Mouse (Mus musculus) stomach, postnatal 0 days (tissue): ENCODE measurements around the gene Dact2. TPM values are rescaled to one million over a fixed set of nuclear protein-coding genes. Genes with fewer than 3 reads are reported as not detected.

Experiments used
- ATAC-seq: fragments of 200-750 bp; cut with Nextera tagmentation; 2 replicates; pipeline ENCODE4 v1.8.0; 2017; ENCODE audit not compliant: low FRiP score, low TSS enrichment
- DNase-seq: peaks from one replicate; pipeline ENCODE4 v3.0.0-alpha.2; 2016; ENCODE audit warnings: low spot score
- H3K27ac ChIP-seq: fragments of 300-500 bp; sonication (generic); replicated peaks from 2 replicates; pipeline ENCODE4 v1.5.1; 2014; ENCODE audit warnings: mild to moderate bottlenecking, control low read depth
- H3K27me3 ChIP-seq: fragments of 300-500 bp; sonication (generic); 2 replicates; pipeline ENCODE4 v1.6.1; 2014; ENCODE audit warnings: low read length; ENCODE audit not compliant: control insufficient read depth, insufficient read depth
- H3K36me3 ChIP-seq: fragments of 300-500 bp; sonication (generic); 2 replicates; pipeline ENCODE4 v1.6.1; 2014; ENCODE audit warnings: low read length, mixed read lengths; ENCODE audit not compliant: control insufficient read depth, insufficient read depth
- H3K4me1 ChIP-seq: fragments of 300-500 bp; sonication (generic); replicated peaks from 2 replicates; pipeline ENCODE4 v1.6.1; 2014; ENCODE audit warnings: antibody characterized with exemption; ENCODE audit not compliant: control insufficient read depth, insufficient read depth
- H3K4me2 ChIP-seq: fragments of 300-500 bp; sonication (generic); replicated peaks from 2 replicates; pipeline ENCODE4 v1.6.1; 2014; ENCODE audit warnings: low read depth, mild to moderate bottlenecking, control low read depth, moderate library complexity
- H3K4me3 ChIP-seq: fragments of 300-500 bp; sonication (generic); 2 replicates; pipeline ENCODE4 v1.5.1; 2014; ENCODE audit warnings: low read depth, low read length, control low read depth
- H3K9ac ChIP-seq: fragments of 300-500 bp; sonication (generic); 2 replicates; pipeline ENCODE4 v1.6.1; 2014; ENCODE audit warnings: mild to moderate bottlenecking, low read length, control low read depth, mixed read lengths
- H3K9me3 ChIP-seq: fragments of 300-500 bp; sonication (generic); 2 replicates; pipeline ENCODE4 v1.6.1; 2016; ENCODE audit warnings: low read length; ENCODE audit not compliant: control insufficient read depth
- CTCF ChIP-seq: IDR thresholded peaks from 2 replicates; pipeline ENCODE4 v1.5.1; 2016; ENCODE audit warnings: antibody characterized with exemption, low read depth, mild to moderate bottlenecking, moderate library complexity
- EP300 ChIP-seq: optimal IDR thresholded peaks from 2 replicates; pipeline ENCODE3; 2016; ENCODE audit warnings: antibody characterized with exemption
- WGBS: fragments of 180-500 bp; shearing (Covaris S2); extraction: QIAGEN DNeasy Blood & Tissue Kit; methylation state at CpG from one replicate; pipeline ENCODE4 v1.1.7; 2014; 5-methylcytosine and 5-hydroxymethylcytosine counted together
- polyA plus RNA-seq: library from polyadenylated mRNA; unstranded; fragments of >200 nt; fragmentation: Nextera tagmentation; extraction: Ambion mirVana; gene quantifications from 2 replicates; pipeline ENCODE4 v1.2.1, GENCODE M21; 2015

The Dact2 gene
- polyA plus RNA-seq, 1 experiment from 2014 or later = 1.8 TPM

- no peaks in the 10 kb centered on the region for H3K36me3 ChIP-seq
- DNase-seq (no peak), ATAC-seq (no peak)
- H3K27ac ChIP-seq = no peak overlapping the region
- H3K9ac ChIP-seq = no peak overlapping the region
- 35% methylated on average over 9 of the region's 9 CpGs for WGBS
- H3K27me3 ChIP-seq = no peaks in the 10 kb centered on the region
- no peak overlapping the region for H3K4me3 ChIP-seq
- no peaks in the 10 kb centered on the region for H3K9me3 ChIP-seq
- TF ChIP-seq CTCF (no peak), EP300 (no peak)
- no peak overlapping the region for H3K4me2 ChIP-seq
- H3K4me1 ChIP-seq = no peaks in the 10 kb centered on the region
Observed at GRCm38 (mm10) chr17:14192924-14193323, 11.2 kb downstream of the Dact2 start.

DNA sequence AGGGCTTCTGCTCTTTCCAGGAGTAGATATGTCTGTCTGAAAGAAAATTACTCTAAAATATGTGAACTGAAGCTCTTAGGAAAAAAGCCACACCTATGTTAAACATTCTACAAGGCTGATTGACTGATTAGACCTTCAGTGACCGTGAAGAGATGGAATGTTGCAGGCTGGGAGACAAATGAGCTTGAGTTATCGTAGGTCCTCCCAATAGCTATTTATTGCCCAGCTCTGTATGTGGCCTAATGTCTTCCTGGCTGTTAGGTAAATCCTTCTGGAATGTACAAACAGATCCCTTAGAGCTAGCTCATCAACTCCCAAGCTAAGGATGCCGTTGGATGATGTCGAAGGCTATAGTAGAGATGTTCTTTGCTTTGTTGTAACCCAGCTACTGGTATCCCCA is 11.7 kb downstream of the Dact2 start:
- TF ChIP-seq CTCF (no peak), EP300 (no peak)
- no peaks in the 10 kb centered on the region for H3K27me3 ChIP-seq
- no peak overlapping the region for H3K4me2 ChIP-seq
- H3K36me3 ChIP-seq = no peaks in the 10 kb centered on the region
- no peak overlapping the region for H3K9ac ChIP-seq
- no peaks in the 10 kb centered on the region for H3K4me1 ChIP-seq
- DNase-seq (no peak), ATAC-seq (no peak)
- H3K4me3 ChIP-seq = no peak overlapping the region
- 35% methylated on average over 4 of the region's 4 CpGs for WGBS
- no peaks in the 10 kb centered on the region for H3K9me3 ChIP-seq
- no peak overlapping the region for H3K27ac ChIP-seq

DNA sequence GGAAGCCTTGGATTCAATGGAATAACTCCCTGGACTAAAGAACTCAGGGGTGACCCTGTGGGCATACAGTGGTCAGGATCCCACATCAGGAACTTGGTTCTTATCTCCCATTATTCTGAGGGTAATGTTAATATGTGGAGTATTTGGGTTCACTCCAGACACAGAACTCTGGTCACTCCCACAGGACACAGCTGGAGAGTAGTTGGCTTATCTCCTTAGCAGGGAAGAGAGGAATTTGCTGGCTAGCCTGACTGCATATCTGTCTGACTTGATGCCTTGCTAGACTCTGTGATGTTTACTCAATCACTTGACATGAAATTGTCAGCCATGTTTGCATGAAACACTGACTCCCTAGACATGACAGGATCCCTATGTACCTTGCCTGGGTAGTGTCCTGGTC is 15.6 kb downstream of the Dact2 start:
- no peak for ATAC-seq
- TF ChIP-seq CTCF = no peak
- no peak for TF ChIP-seq EP300
- Histone ChIP-seq H3K27me3 (no peaks in the 10 kb centered on the region), H3K4me2 (no peak overlapping the region), H3K4me1 (no peaks in the 10 kb centered on the region), H3K4me3 (no peak overlapping the region), H3K27ac (no peak overlapping the region), H3K36me3 (no peaks in the 10 kb centered on the region), H3K9me3 (no peaks in the 10 kb centered on the region), H3K9ac (no peak overlapping the region)
- DNase-seq = no peak

DNA sequence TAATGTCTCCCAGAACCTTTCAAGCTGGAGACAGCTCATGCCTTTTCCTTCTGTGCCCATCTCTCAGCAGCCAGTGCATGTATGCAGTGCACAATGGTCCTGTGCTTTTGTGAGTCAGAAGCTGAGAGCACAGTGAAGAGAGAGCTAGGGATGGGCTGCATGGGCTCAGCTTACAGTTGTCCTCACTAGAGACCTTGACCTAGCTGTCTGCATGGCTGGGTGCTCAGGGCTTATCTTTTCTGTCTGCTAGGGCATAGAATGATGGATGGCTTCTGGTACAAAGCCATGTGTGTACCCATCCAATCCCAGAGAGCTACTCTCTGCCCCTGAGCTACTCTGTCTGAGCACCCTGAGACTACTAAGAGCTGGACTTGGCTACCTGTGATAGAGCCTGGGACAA is 17.0 kb downstream of the Dact2 start:
- Histone ChIP-seq H3K27ac (no peak overlapping the region), H3K9me3 (no peaks in the 10 kb centered on the region), H3K36me3 (no peaks in the 10 kb centered on the region), H3K9ac (no peak overlapping the region), H3K4me2 (no peak overlapping the region), H3K4me1 (no peaks in the 10 kb centered on the region), H3K27me3 (no peaks in the 10 kb centered on the region), H3K4me3 (no peak overlapping the region)
- ATAC-seq (no peak), DNase-seq (no peak)
- TF ChIP-seq EP300 (no peak), CTCF (no peak)

DNA sequence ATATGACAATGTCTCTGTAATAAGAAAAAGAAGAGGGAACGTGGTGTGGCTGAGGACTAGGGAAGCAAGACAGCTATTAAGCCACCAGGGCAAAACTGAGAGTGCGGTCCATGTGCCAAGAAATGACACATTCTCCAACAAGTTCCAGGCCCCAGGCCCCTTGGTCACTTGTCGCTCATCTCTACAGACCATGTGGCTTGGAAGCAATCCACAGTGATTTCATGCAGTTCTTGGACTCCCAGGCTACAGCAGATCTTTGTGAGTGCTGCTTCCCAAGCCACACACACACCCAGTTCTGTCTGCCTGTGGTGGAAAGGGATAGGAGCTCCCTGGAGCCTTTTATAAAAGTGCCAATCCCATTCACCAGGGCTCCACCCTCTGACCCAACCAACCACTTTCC is 17.9 kb downstream of the Dact2 start:
- Histone ChIP-seq H3K9ac (no peak overlapping the region), H3K9me3 (no peaks in the 10 kb centered on the region), H3K4me1 (no peaks in the 10 kb centered on the region), H3K4me3 (no peak overlapping the region), H3K4me2 (no peak overlapping the region), H3K27ac (no peak overlapping the region), H3K36me3 (no peaks in the 10 kb centered on the region), H3K27me3 (no peaks in the 10 kb centered on the region)
- 75% methylated on average over 3 of the region's 3 CpGs for WGBS
- TF ChIP-seq EP300 = no peak
- TF ChIP-seq CTCF = no peak
- DNase-seq = no peak
- ATAC-seq = no peak

- no peak for TF ChIP-seq CTCF
- no peak for TF ChIP-seq EP300
- Histone ChIP-seq H3K4me2 (no peak overlapping the region), H3K9me3 (no peaks in the 10 kb centered on the region), H3K27me3 (no peaks in the 10 kb centered on the region), H3K27ac (no peak overlapping the region), H3K4me1 (no peaks in the 10 kb centered on the region), H3K9ac (no peak overlapping the region), H3K36me3 (no peaks in the 10 kb centered on the region), H3K4me3 (no peak overlapping the region)
- 80% methylated on average over 4 of the region's 4 CpGs for WGBS
- no peak for DNase-seq
- peak; percentile 66; the same call in 1 of the 2 replicates for ATAC-seq
Observed at GRCm38 (mm10) chr17:14184192-14184814, 19.8 kb downstream of the Dact2 start.
